Mouse (Mus musculus) ES-CJ7 (cell line): ENCODE results near the gene Ifnb1.

Experiments
- DNase-seq: peaks from one replicate; pipeline ENCODE4 v3.0.0; 2011; ENCODE audit warnings: low read depth, low spot score

Gene Ifnb1

DNA sequence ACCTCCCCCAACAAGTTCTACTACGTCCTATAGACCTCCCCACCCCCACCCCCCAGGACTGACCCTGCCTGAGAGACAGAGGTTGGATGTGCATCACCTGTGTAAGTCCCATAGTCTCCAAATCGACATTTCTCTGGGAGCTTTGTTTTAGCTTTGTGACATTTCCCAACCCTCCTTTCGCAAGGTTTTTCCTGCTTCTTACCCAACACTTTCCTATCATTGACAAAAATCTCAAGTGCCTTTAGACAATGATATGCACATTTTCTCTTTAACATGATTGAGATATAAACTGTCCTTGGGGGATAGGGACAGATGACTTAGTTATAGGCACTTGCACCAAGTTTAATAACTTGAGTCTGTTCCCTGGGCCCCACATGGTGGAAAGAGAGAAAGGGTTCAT is 21.3 kb downstream of the Ifnb1 start:
- DNase-seq: no peak

DNA sequence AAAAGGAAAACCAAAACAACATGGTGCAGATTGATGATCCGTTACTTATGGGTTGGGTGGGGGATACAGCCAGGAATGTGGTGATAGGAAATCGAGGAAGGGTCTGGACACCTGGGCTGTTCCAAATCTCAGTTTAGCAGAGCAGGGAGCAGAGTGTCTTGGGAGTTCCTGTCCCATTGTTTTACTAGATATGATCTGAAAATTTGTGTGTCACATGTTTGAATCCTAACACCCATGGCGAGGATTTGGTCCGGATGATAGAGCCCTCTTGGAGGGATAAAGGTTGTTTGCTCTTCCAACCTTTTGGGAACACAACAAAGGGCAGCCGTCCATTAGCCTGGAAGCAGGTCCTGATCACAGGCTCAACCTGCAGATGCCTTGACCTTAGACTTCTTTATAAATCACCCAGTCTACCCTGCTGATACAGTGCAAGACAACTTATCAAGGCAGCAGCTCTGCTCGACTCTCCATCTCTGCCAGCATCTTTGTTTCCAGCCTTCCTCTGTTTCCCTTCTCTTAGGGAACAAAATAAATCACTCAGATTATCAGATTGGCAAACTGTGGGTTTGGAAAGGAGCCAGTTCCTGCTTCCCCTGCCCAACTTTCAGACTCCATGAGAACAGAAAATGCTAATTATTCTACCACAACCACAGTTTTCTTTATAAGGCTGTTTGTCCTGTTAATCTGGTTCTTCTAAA is 26.1 kb downstream of the Ifnb1 start:
- DNase-seq: no peak

DNA sequence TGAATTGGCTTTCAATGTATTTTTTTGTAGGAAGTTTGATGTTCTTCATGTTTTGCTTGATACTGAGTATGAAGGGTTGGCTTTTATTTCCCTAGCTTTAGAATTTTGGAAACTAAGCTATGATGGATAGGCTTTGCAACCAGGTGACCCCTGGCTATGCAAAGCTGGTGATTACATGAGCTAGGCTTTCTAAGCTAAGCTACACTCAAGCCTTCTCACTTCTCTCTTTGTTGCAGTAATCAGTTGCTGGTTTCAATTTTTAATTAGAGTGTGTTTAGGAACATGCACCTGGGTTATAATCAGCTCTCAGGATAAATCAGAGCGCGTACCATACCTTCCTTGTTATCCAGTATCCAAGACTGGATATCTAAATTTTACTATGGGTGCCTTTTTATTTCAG is 33.0 kb downstream of the Ifnb1 start:
- DNase-seq: no peak

DNA sequence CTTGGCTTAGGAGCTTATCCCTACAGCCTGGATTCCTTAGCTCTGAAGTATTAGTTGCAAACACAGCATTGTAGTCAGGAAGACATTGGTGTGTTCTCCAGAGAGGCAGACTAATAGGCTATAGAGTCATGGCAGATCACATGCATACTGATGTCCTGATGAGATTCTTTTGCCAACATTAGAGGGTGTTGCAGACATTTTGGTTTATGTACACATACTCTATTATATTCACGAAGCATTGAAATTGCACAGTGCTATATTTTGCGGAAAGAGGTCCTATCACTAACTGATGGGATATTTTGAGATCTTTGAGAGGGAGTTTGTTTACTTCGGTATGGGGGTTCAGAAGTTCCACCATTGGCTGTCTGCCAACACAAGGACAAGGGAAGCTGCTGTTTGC is 34.5 kb downstream of the Ifnb1 start:
- no peak for DNase-seq

DNA sequence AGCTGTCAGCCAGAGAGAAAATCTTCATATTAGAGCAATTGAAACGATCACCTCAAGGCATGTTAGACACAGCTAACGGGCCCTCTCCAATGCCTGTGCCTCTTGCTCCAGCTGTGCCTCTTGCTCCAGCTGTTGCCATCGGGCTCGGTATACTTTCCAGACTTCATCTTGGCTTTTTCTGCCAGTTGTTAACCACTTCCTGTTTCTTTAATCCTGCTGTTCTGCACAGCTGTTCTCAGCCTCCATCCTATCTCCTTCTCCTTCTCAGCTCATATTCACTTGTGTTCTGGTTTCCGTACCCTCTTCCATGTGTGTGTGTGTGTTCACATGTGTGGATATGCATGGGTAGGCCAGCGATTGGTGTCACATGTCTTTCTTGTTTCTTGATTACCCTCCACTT is 42.4 kb downstream of the Ifnb1 start:
- no peak for DNase-seq

DNA sequence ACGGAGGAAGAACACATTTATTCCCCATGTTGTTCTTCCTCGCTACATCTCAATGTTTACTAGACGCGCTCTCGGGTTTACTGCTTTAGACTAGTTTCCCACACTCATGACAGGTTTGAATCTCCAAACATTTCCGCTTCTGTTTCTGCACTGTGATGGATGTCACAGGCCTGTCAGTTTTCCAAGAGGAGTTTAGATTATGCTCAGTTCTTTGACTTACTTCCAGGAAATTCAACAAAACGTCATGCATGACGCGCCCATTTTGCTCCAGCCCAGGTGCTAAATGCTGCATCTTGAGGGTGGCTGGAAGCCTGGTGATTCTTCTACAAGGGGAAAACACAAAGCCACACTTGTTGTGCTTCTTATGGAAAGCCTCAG is 43.8 kb downstream of the Ifnb1 start:
- no peak for DNase-seq

DNA sequence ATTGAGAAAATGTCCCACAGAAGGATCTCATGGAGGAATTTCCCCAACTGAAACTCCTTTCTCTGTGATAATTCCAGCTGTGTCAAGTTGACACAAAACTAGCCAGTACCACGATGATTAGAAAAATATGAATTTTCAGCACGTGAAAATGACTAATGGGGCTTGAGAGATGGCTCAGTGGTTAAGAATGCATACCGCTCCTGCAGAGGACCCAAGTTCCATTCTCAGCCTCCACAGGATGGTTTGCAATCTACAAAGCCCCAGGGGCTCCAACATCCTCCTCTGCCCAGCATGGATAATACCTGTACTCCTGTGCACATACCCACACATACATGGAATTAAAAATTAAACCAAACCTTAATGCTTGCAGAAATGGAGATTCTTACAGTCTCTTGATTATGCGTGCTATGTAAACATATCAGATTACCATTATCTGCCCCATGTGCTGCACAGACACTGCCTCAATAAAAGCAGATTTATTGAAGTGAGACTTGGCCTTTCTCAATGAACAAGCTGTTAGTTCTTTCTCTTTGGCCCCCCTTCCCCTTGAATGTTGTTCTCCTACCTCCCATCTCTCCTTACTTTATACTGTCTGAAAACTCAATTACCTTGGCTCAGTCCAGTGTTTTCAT is 44.3 kb downstream of the Ifnb1 start:
- DNase-seq: no peak

DNA sequence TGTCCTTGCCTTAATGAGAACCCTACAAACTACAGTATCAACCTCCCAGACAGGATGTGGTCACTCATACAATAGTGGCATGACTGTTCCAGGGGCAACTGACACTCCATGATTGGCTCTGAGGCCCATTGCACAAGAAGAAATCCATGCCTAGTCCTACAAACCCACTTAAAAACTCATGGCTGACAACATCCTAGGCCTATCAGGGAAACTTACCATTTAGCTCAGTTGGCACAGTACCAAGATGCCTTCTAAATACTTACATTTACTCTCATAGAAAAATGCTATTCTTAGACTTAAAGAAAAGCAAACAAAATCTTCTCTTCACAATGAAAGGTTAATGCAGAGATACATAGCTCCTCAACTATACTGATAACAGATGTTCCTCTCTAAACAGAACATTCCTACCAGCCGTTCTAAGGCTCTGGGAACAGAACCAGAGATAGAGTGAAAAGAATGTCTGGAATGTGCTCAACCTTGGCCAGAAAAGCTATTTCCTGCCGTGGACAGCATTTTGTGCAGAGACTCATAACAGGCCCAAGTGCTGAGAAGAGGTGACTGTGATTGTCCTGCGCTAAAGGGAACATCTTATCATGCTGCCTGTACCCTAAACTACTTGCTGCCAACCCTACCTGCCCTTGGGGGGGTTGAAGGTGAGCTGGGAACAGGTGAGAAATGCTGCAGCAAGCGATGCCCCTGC is 45.9 kb downstream of the Ifnb1 start:
- DNase-seq: no peak

DNA sequence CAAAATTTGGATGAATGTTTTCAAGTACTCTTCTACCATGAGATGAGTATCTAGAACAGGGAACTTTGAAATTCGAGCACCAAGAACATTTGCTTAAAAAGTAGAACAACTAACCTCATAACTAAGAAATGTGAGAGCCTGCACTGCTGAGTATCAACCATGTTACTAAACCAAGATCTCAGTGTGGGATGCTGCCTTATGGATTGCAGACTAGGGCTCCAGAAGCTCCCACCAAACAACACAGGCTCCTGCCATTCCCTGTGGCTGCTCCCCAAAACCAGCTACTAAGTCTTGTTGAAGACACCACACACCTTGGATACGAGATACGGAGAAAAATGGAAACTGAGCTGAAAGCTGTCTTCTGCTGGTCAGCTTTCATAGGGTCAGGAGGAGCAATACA is 46.5 kb downstream of the Ifnb1 start:
- no peak for DNase-seq
